Mouse (Mus musculus): ENCODE data around the gene Kctd4. TPM values are rescaled to one million over a fixed set of nuclear protein-coding genes. Genes with fewer than 3 reads are reported as not detected.
A peak's percentile ranks its signal among the peaks of the same experiment; 100 is the strongest.
"Not testable (repeated sequence)": the region's sequence is repeated elsewhere in the genome, so short reads cannot be mapped to it uniquely, and the experiment has no call there.

Kctd4 gene
- not detected in 2 replicates for polyA plus RNA-seq (2012; rRNA removed)

GRCm38 (mm10) chr14:75954766-75955165 lies at the start of gene Kctd4:
Gene Kctd4, plus strand, starts transcription at chr14:75955009.
- WGBS = 79% methylated on average over 7 of the region's 7 CpGs
- H3K27me3 ChIP-seq (replicated peaks; ENCODE audit: control insufficient read depth, insufficient read depth, low read length) = no peaks in the 10 kb centered on the region
- no peak for DNase-seq
- TF ChIP-seq CTCF (conservative IDR thresholded peaks at IDR 0.05; ENCODE audit: insufficient read depth, insufficient read length, low read depth, low read length) = no peak
- H3K4me1 ChIP-seq (ENCODE audit: control insufficient read depth, insufficient read depth, low read length) = no peaks in the 10 kb centered on the region
- no peak within 1 kb of the TSS for H3K4me3 ChIP-seq (ENCODE audit: insufficient read depth, low read depth, low read length)
- H3K27ac ChIP-seq (ENCODE audit: insufficient read depth, low read depth, low read length) = no peak within 1 kb of the TSS
- H3K36me3 ChIP-seq (ENCODE audit: control insufficient read depth, insufficient read depth, low read length) = no peaks in the 10 kb centered on the region

DNA sequence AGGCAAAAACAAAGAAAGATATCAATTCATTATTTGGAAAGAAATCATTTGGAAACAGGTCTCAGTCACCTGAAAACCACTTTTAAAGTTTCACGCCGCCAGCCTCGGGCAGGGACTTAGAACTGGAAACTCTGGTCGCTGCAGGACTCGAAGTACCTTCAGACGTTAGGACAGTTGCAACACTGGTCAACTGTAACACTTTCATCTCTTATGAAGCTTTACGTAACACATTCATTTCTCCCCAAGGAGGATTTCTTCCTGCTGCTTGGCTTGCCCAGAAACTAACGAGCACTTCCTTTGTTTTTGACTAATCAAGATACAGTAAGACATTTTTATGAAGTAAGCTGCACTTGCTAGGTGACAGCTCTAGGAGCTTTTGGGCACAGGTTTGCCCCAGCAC lies 47.9 kb upstream of the Kctd4 start:
- H3K4me3 ChIP-seq (ENCODE audit: insufficient read depth, low read depth, low read length) = no peak overlapping the region
- H3K36me3 ChIP-seq (ENCODE audit: control insufficient read depth, insufficient read depth, low read length) = peaks cover 7% of the 10 kb centered on the region
- 83% methylated on average over 8 of the region's 8 CpGs for WGBS
- H3K27me3 ChIP-seq (replicated peaks; ENCODE audit: control insufficient read depth, insufficient read depth, low read length) = no peaks in the 10 kb centered on the region
- no peak for DNase-seq
- TF ChIP-seq CTCF (conservative IDR thresholded peaks at IDR 0.05; ENCODE audit: insufficient read depth, insufficient read length, low read depth, low read length) (no peak), POLR2A (IDR thresholded peaks at IDR 0.05; ENCODE audit: low read depth, low read length) (no peak)
- H3K4me1 ChIP-seq (ENCODE audit: control insufficient read depth, insufficient read depth, low read length) = no peaks in the 10 kb centered on the region
- no peak overlapping the region for H3K27ac ChIP-seq (ENCODE audit: insufficient read depth, low read depth, low read length)

DNA sequence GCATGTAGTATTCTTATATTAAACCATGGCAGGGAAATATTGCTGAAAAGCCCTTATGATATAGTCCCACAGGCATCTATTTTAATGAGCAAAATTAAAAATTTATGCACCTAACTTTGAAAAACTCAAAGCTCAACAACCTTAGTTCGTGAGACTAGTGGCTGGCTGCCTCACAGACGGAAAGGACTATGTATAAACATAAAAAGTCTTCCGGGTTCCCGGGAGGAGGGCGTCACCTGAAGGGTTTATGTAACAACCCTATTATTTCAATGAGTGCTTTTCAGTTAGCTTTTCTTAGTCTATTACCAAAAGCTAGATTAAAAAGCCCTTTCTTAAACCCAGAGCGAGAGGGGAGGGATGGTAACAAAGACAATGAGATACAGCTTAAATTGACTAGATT lies 42.8 kb upstream of the Kctd4 start:
- H3K36me3 ChIP-seq (ENCODE audit: control insufficient read depth, insufficient read depth, low read length) = no peaks in the 10 kb centered on the region
- H3K4me3 ChIP-seq (ENCODE audit: insufficient read depth, low read depth, low read length) = no peak overlapping the region
- no peaks in the 10 kb centered on the region for H3K27me3 ChIP-seq (replicated peaks; ENCODE audit: control insufficient read depth, insufficient read depth, low read length)
- H3K27ac ChIP-seq (ENCODE audit: insufficient read depth, low read depth, low read length) = no peak overlapping the region
- no peaks in the 10 kb centered on the region for H3K4me1 ChIP-seq (ENCODE audit: control insufficient read depth, insufficient read depth, low read length)
- no peak for DNase-seq
- WGBS = 91% methylated on average over 6 of the region's 6 CpGs
- no peak for TF ChIP-seq POLR2A (IDR thresholded peaks at IDR 0.05; ENCODE audit: low read depth, low read length)
- no peak for TF ChIP-seq CTCF (conservative IDR thresholded peaks at IDR 0.05; ENCODE audit: insufficient read depth, insufficient read length, low read depth, low read length)

GRCm38 (mm10) chr14:75912665-75913064 lies 42.1 kb upstream of the Kctd4 start:
- no peaks in the 10 kb centered on the region for H3K27me3 ChIP-seq (replicated peaks; ENCODE audit: control insufficient read depth, insufficient read depth, low read length)
- H3K4me1 ChIP-seq (ENCODE audit: control insufficient read depth, insufficient read depth, low read length) = no peaks in the 10 kb centered on the region
- no peak for DNase-seq
- no peak overlapping the region for H3K4me3 ChIP-seq (ENCODE audit: insufficient read depth, low read depth, low read length)
- TF ChIP-seq POLR2A (IDR thresholded peaks at IDR 0.05; ENCODE audit: low read depth, low read length) = no peak
- TF ChIP-seq CTCF (conservative IDR thresholded peaks at IDR 0.05; ENCODE audit: insufficient read depth, insufficient read length, low read depth, low read length) = no peak
- H3K36me3 ChIP-seq (ENCODE audit: control insufficient read depth, insufficient read depth, low read length) = no peaks in the 10 kb centered on the region
- 89% methylated on average over 2 of the region's 2 CpGs for WGBS
- H3K27ac ChIP-seq (ENCODE audit: insufficient read depth, low read depth, low read length) = no peak overlapping the region

GRCm38 (mm10) chr14:75923314-75924052 lies 31.3 kb upstream of the Kctd4 start:
- H3K27ac ChIP-seq (ENCODE audit: insufficient read depth, low read depth, low read length) = no peak overlapping the region
- DNase-seq = no peak
- H3K4me1 ChIP-seq (ENCODE audit: control insufficient read depth, insufficient read depth, low read length) = no peaks in the 10 kb centered on the region
- H3K4me3 ChIP-seq (ENCODE audit: insufficient read depth, low read depth, low read length) = no peak overlapping the region
- WGBS = 96% methylated on average over 1 of the region's 1 CpGs
- no peaks in the 10 kb centered on the region for H3K36me3 ChIP-seq (ENCODE audit: control insufficient read depth, insufficient read depth, low read length)
- TF ChIP-seq CTCF (conservative IDR thresholded peaks at IDR 0.05; ENCODE audit: insufficient read depth, insufficient read length, low read depth, low read length) (no peak), POLR2A (IDR thresholded peaks at IDR 0.05; ENCODE audit: low read depth, low read length) (no peak)
- no peaks in the 10 kb centered on the region for H3K27me3 ChIP-seq (replicated peaks; ENCODE audit: control insufficient read depth, insufficient read depth, low read length)

DNA sequence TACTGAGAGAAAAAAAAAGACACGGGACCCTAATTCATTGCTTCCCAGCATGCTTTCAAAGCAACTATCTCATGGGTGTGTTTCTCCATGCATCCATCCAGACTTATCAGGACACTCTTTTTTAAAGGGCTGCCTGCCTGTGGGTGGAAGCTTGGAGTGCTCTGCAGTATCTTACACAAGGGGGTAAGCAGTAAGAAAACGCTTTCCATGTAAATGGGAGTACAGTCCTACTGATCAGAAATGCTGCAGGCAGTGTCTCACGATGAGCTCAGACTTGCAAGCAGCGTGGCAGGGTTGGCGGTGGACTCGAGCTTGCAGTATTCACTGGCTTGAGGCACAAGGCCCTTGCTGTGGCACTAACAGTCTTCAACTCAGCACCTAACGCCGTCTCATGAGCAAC lies 25.1 kb upstream of the Kctd4 start:
- H3K27me3 ChIP-seq (replicated peaks; ENCODE audit: control insufficient read depth, insufficient read depth, low read length); DNase-seq; H3K36me3 ChIP-seq (ENCODE audit: control insufficient read depth, insufficient read depth, low read length); H3K4me3 ChIP-seq (ENCODE audit: insufficient read depth, low read depth, low read length); H3K27ac ChIP-seq (ENCODE audit: insufficient read depth, low read depth, low read length); H3K4me1 ChIP-seq (ENCODE audit: control insufficient read depth, insufficient read depth, low read length): not testable (repeated sequence)
- 95% methylated on average over 8 of the region's 8 CpGs for WGBS

- no peaks in the 10 kb centered on the region for H3K36me3 ChIP-seq (ENCODE audit: control insufficient read depth, insufficient read depth, low read length)
- 97% methylated on average over 23 of the region's 23 CpGs for WGBS
- TF ChIP-seq CTCF (conservative IDR thresholded peaks at IDR 0.05; ENCODE audit: insufficient read depth, insufficient read length, low read depth, low read length) = no peak
- TF ChIP-seq POLR2A (IDR thresholded peaks at IDR 0.05; ENCODE audit: low read depth, low read length) = no peak
- H3K4me1 ChIP-seq (ENCODE audit: control insufficient read depth, insufficient read depth, low read length) = no peaks in the 10 kb centered on the region
- DNase-seq = peak; percentile 11
- no peak overlapping the region for H3K4me3 ChIP-seq (ENCODE audit: insufficient read depth, low read depth, low read length)
- no peak overlapping the region for H3K27ac ChIP-seq (ENCODE audit: insufficient read depth, low read depth, low read length)
- H3K27me3 ChIP-seq (replicated peaks; ENCODE audit: control insufficient read depth, insufficient read depth, low read length) = no peaks in the 10 kb centered on the region
Observed at GRCm38 (mm10) chr14:75931266-75931665, 23.5 kb upstream of the Kctd4 start.

Measured in kidney, adult 2 months (tissue).